Mouse (Mus musculus): Measurements from ENCODE around the gene Galnt3. TPM values are rescaled to one million over a fixed set of nuclear protein-coding genes. Genes with fewer than 3 reads are reported as not detected.
A peak's percentile ranks its signal among the peaks of the same experiment; 100 is the strongest.

Gene Galnt3
- total RNA-seq (2021), result 1 to 10 TPM in 1 of 2 experiments, under 1 TPM in 1; 0.99 to 1.9 TPM

GRCm38 (mm10) chr2:66124591-66125271, at the start of gene Galnt3:
Gene Galnt3 (minus strand): TSS chr2:66124994.
- DNase-seq (ENCODE audit: low spot score in 2 of 2), result peak; percentile 18 to 23

GRCm38 (mm10) chr2:66173134-66173533, 48.3 kb upstream of the Galnt3 start:
- DNase-seq (ENCODE audit: low spot score in 2 of 2), result no peak
- intact Hi-C loops (cut with DNase I), result no loop called here

More at GRCm38 (mm10) chr2:66124591-66125271, at the start of gene Galnt3:
- intact Hi-C loops (cut with DNase I), result no loop called here

- DNase-seq (ENCODE audit: low spot score in 2 of 2), result no peak
- intact Hi-C loops (cut with DNase I), result no loop called here
Observed at GRCm38 (mm10) chr2:66171643-66172042, 46.8 kb upstream of the Galnt3 start.

DNA sequence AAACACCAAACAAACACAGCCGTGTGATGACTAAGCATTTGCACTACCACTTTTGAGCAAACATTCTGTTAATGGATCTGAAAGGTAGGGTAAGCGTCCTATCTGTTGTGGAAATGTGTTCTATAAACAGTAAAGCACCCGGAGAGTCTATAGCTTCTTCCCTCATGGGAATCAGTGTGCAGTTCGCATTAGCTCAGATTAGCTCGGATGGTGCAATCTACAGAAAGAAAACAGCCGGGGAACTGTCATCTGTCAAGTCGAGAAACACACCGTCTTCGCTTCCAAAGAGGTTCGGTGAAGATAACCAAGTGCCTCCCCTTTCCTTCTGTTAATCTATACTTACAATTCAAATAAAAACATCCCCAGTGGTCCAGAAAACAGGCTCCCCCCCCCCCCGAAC, 45.9 kb upstream of the Galnt3 start:
- intact Hi-C loops (cut with DNase I), result no loop called here

DNA sequence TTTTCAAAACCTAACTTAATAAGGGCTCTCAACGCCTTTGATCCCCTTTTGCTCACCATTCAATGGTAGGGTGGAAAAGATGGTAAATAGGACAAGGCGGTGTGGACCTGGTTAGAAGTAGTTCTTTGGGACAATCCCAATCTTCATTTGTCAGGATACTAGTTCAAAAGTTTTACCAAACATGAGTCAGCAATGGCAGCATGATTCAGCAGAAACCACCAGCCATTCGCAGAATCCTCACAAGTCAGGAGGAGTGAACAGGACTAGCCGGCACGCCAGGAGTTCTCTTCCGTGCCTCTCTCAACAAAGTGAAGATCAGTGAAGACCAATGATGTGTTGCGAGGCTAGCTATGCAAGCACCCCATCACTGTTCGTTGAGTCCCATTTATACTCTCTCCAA, 40.2 kb upstream of the Galnt3 start:
- intact Hi-C loops (cut with DNase I), result no loop called here
- no peak for DNase-seq (ENCODE audit: low spot score in 2 of 2)

More for the DNA sequence above, 45.9 kb upstream of the Galnt3 start:
- no peak for DNase-seq (ENCODE audit: low spot score in 2 of 2)

DNA sequence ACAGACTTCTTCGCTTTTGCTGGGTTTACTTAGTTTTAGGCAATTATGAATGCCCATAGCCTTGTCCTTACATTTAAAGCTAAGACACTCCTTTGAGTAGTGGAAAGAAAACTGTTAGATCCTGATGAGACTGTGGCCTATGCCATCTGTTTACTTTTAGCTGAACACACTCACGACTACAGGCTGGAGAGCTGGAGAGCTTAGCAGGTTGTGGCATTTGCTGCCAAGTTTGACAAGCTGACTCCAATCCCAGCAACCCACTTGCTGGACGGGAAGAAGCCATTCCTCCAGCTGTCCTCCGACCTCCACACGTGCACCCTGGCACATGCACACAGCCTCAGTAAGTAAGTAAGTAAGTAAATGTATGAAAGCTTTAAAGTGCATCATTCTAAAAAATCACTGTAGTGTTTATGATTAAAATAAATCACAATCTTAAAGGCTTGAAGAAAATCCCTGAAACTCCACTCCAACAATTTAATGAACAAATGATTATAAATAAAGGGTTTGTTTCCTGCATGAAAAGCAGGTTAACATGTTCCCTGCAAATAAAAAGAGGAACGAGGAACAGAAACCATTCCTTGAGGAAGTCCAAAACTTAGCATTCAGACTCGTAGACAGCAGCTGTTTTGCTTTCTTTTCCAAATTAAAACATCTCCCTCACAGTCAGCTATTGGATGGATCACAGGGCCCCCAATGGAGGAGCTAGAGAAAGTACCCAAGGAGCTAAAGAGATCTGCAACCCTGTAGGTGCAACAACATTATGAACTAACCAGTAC, 33.5 kb upstream of the Galnt3 start:
- intact Hi-C loops (cut with DNase I), result no loop called here
- DNase-seq (ENCODE audit: low spot score in 2 of 2), result no peak

DNA sequence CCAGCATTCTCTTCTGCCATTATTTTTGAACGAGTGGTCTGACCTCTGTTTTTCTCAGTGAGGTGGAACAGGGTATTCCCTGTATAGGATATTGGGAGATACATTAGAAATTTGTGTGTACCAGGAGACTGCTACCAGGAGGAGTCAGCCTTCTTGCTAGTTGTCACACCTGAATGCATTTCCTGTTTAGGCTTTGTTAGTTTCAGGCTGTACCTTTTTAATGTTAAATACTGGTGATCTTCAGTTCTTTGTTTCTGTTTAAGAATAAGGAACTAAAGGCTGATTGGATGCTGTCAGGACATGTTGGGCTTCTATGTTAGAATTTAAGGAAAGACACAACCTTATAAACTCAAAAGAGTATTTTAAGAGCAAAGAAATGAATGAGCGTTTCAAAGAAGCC, 26.6 kb upstream of the Galnt3 start:
- no peak for DNase-seq (ENCODE audit: low spot score in 2 of 2)
- intact Hi-C loops (cut with DNase I), result no loop called here

DNA sequence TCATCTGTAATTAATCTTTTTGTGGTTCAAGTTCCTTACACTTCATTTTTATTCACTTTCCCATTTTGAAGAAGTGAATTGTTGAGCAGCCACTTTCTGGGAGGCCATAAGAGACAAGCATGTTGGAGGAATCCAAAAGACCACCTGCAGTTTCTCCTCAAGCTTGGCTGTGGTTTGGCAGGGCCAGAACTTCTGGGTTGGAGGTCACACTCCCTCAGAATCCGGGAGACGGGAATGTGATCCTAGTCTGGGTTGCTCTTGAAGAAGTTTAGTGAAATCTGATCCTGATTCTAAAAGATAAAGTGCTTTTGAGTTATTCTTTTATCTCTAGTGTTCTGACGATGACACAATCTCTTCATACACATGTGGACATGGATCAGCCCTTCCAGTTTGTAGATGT, 25.7 kb upstream of the Galnt3 start:
- intact Hi-C loops (cut with DNase I), result no loop called here

GRCm38 (mm10) chr2:66148654-66149230, 23.9 kb upstream of the Galnt3 start:
- intact Hi-C loops (cut with DNase I), result no loop called here

More for the DNA sequence above, 25.7 kb upstream of the Galnt3 start:
- no peak for DNase-seq (ENCODE audit: low spot score in 2 of 2)

DNA sequence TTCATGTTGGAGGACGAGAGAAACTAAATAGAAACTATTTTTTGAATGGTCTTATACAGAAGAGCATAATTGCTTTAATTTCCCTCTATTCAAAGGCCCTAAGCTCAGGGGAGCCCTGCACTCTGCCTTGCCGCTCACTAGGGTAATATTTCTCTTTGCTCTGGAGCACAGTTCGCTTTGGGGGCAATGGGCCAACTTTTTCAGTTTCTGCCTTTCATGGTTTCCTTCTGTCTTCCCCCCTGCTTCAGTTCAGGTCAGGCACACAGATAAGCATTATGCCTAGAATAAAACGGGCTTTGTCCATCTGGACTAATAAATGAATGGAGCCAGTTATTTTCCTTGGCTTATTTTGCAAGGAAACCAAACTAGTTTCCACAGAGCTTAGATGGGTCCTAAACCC, 21.7 kb upstream of the Galnt3 start:
- no peak for DNase-seq (ENCODE audit: low spot score in 2 of 2)
- intact Hi-C loops (cut with DNase I), result no loop called here

More at GRCm38 (mm10) chr2:66148654-66149230, 23.9 kb upstream of the Galnt3 start:
- DNase-seq (ENCODE audit: low spot score in 2 of 2), result no peak

DNA sequence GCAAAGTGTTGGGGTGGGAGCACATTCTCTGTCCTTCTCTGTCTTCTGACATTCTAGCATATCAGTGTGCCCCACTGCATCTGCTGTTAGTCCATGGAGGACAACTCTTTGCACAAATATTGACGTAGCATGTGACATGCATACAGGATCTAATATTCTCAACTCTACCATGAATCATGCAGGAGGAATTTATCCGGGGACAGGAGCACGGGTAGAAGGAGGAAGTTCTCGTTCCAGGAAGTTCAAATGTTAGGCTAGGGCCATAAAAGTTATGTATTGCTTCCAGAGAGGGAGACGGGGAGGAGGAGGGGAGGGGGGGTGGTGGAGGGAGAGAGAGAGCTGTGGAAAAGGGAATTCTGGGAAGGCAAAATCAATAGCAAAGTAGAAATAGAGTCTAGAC, 20.0 kb upstream of the Galnt3 start:
- intact Hi-C loops (cut with DNase I), result no loop called here
- DNase-seq (ENCODE audit: low spot score in 2 of 2), result no peak

GRCm38 (mm10) chr2:66143284-66143683, 18.5 kb upstream of the Galnt3 start:
- intact Hi-C loops (cut with DNase I), result no loop called here
- DNase-seq (ENCODE audit: low spot score in 2 of 2), result no peak

DNA sequence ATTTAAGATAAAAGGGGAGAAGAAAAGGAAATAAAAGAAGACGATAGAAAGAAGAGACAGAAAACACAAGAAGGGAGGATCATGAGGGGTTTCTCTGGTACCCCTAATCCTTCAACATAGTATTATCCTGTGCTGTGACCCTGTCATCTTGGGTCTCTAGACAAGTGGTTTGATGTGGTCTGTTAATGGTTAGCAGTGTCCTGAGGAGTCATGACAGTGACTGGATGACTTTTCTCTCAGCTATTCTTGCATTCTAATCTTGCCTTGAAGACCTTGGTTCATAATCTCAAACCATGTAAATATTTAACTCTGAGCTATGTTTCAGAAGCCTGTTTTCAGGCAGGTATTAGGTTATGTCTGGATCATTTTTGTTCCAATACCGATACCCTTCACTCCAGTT, 17.9 kb upstream of the Galnt3 start:
- intact Hi-C loops (cut with DNase I), result no loop called here
- no peak for DNase-seq (ENCODE audit: low spot score in 2 of 2)

DNA sequence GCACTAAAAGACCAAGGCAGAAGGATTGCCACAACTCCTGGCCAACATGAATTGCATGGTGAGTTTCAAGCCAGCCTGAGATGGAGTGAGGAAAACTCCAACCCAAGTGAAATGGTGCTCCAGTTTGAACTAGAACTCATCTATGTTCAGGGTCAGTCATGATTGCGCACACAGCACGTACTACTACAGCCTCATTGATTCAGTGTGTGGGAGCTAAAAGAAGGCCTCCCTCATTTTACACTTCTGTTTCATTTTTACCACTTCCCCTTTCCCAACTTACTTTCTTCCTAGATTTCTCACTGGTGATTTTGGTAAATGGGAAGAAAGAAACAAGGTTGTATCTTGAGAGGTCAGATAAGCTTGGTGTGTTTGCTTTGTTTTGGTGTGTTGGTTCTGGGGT, 17.5 kb upstream of the Galnt3 start:
- intact Hi-C loops (cut with DNase I), result no loop called here
- no peak for DNase-seq (ENCODE audit: low spot score in 2 of 2)

DNA sequence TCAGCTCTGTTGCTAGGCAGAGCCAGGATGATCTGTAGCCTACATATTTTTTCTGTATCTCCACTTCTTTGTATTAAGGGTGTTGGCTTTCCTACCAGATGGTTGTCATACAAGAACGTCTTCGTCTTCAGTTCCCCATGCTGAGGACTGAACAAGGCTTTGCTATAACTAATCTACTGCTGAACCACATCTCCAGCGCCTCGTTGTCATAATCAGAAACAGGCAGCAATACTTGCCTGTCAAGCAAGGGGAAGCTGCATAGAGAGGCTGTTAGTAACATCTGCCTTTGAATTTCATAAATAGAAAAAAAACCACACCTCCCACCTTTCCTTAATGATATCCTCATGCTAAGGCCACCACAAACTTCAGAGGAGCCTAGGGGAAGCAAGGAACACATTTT, 15.5 kb upstream of the Galnt3 start:
- no peak for DNase-seq (ENCODE audit: low spot score in 2 of 2)
- intact Hi-C loops (cut with DNase I), result no loop called here

- intact Hi-C loops (cut with DNase I), result no loop called here
- no peak for DNase-seq (ENCODE audit: low spot score in 2 of 2)
Observed at GRCm38 (mm10) chr2:66131862-66132544, 7.2 kb upstream of the Galnt3 start.

DNA sequence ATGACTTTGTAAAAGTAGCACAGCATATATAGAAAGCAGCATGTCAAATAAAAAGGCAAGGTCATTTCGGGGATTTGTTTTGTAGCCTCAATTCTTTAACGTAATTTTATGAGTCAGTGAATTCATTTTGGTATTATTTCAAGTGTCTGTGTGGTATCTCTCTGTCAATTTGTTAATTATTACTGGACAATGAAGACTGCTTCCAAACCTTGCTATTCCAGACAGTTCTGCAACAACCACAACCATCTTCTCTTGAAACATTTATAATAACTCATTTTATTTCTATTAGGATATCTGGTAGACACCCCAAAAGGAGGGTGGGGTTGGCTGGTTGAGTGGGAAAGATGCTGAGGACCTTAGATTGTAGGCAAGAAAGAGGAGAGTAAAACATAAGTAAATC, 4.1 kb upstream of the Galnt3 start:
- no peak for DNase-seq (ENCODE audit: low spot score in 2 of 2)
- intact Hi-C loops (cut with DNase I), result no loop called here

DNA sequence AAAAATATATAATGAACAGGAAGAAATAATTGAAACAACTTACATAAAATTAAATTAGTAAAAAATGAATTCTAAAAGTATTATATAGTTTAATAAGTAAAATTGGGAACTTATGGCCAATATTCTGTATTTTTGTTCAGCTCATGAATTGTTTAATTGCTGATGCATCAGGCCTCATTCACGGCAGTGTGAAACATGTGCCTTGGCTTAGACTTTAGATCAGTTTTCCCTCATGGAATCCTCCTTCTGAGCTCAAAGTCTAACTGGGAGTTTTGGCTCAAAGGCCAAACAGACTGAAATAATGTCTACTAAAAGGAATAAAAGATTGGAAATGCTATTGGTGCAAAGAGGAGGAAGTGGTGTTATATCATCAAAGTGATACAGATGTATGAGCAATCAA, 2.7 kb upstream of the Galnt3 start:
- no peak for DNase-seq (ENCODE audit: low spot score in 2 of 2)
- intact Hi-C loops (cut with DNase I), result no loop called here

GRCm38 (mm10) chr2:66126936-66127335, 2.1 kb upstream of the Galnt3 start:
- DNase-seq (ENCODE audit: low spot score in 2 of 2), result no peak
- intact Hi-C loops (cut with DNase I), result no loop called here

All from left cerebral cortex, postnatal 36 days (tissue).